Mouse (Mus musculus): Measurements from ENCODE around the gene Vmn2r-ps130. TPM values are rescaled to one million over a fixed set of nuclear protein-coding genes. Genes with fewer than 3 reads are reported as not detected.
"Not testable (repeated sequence)": the region's sequence is repeated elsewhere in the genome, so short reads cannot be mapped to it uniquely, and the experiment has no call there.

The Vmn2r-ps130 gene
- not detected in 2 replicates for polyA plus RNA-seq (2015; fragmentation: Nextera tagmentation; extraction: Ambion mirVana)

DNA sequence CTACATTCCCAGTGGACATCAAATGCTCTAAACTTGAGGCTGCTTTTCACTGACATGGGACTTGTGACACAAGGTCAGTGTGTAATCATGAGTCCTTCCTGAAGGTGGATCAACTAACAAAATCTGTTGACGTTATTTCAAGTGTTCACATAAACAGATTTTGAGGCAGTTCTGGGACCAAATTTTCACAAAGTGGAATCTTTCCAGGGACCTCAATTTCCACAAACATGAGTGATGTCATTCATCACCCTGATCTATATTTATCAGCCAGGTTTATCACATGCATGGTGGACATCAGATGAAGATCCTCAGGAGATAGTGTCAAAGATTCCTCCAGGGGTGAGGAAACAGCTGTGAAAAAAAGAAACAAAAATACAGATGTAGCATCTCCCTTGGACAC, at the start of gene Vmn2r-ps130:
Gene Vmn2r-ps130 (plus strand): TSS at position 301 of the 400 bp plus-strand sequence.
- H3K36me3 ChIP-seq (ENCODE audit: control insufficient read depth, insufficient read depth); H3K9me3 ChIP-seq (replicated peaks; ENCODE audit: control insufficient read depth, low read length); H3K4me1 ChIP-seq (ENCODE audit: control insufficient read depth, insufficient read depth, low read length); H3K4me2 ChIP-seq (ENCODE audit: low read depth, low read length); H3K4me3 ChIP-seq (ENCODE audit: low read length); H3K9ac ChIP-seq (ENCODE audit: low read length); H3K27ac ChIP-seq (ENCODE audit: low read length); H3K27me3 ChIP-seq (ENCODE audit: control insufficient read depth, insufficient read depth, low read length); ATAC-seq (replicated peaks; ENCODE audit: extremely low read depth, insufficient read depth, low FRiP score): not testable (repeated sequence)
- whole genome bisulfite sequencing: no CpG with 5 or more reads among the region's 1 CpGs

Other genes starting within 250 kb of the Vmn2r-ps130 start
- 13.9 and 14.8 TPM in 2 replicates for gene Zfp945, start 194.0 kb upstream of the Vmn2r-ps130 start, polyA plus RNA-seq (2015; fragmentation: Nextera tagmentation; extraction: Ambion mirVana)
- not detected in 2 replicates for gene Vmn2r113, start 118.2 kb upstream of the Vmn2r-ps130 start, polyA plus RNA-seq (2015; fragmentation: Nextera tagmentation; extraction: Ambion mirVana)
- 8.5 and 9.6 TPM in 2 replicates for gene Zfp40, start 132.1 kb downstream of the Vmn2r-ps130 start, polyA plus RNA-seq (2015; fragmentation: Nextera tagmentation; extraction: Ambion mirVana)

All from heart, embryonic 16.5 days (tissue).